Mouse (Mus musculus) liver, embryonic 13.5 days (tissue): ENCODE data around the gene Olfr766-ps1. TPM values are rescaled to one million over a fixed set of nuclear protein-coding genes. Genes with fewer than 3 reads are reported as not detected.
"Not testable (repeated sequence)": the region's sequence is repeated elsewhere in the genome, so short reads cannot be mapped to it uniquely, and the experiment has no call there.

Source experiments
- ATAC-seq: fragments of 200-750 bp; cut with Nextera tagmentation; 2 replicates; pipeline ENCODE4 v1.8.0; 2017; ENCODE audit warnings: low read depth, mild to moderate bottlenecking, moderate number of reproducible peaks, moderate library complexity
- DNase-seq: peaks from one replicate; pipeline ENCODE4 v3.0.0; 2022
- H3K27ac ChIP-seq: fragments of 300-500 bp; sonication (generic); 2 replicates; pipeline ENCODE4 v1.5.1; 2015; ENCODE audit warnings: moderate library complexity, mild to moderate bottlenecking, inconsistent platforms
- H3K27me3 ChIP-seq: fragments of 300-500 bp; sonication (generic); 2 replicates; pipeline ENCODE4 v1.6.1; 2015; ENCODE audit warnings: mild to moderate bottlenecking, inconsistent platforms
- H3K36me3 ChIP-seq: fragments of 300-500 bp; sonication (generic); 2 replicates; pipeline ENCODE4 v1.6.1; 2015; ENCODE audit warnings: mild to moderate bottlenecking, inconsistent platforms
- H3K4me1 ChIP-seq: fragments of 300-500 bp; sonication (generic); replicated peaks from 2 replicates; pipeline ENCODE4 v1.6.1; 2015; ENCODE audit warnings: inconsistent platforms
- H3K4me2 ChIP-seq: fragments of 300-500 bp; sonication (generic); 2 replicates; pipeline ENCODE4 v1.6.1; 2015; ENCODE audit warnings: inconsistent platforms, mild to moderate bottlenecking, moderate library complexity
- H3K4me3 ChIP-seq: fragments of 300-500 bp; sonication (generic); replicated peaks from 2 replicates; pipeline ENCODE4 v1.5.1; 2015; ENCODE audit warnings: mild to moderate bottlenecking, inconsistent platforms
- H3K9ac ChIP-seq: fragments of 300-500 bp; sonication (generic); 2 replicates; pipeline ENCODE4 v1.6.1; 2015; ENCODE audit warnings: mild to moderate bottlenecking, inconsistent platforms
- H3K9me3 ChIP-seq: fragments of 300-500 bp; sonication (generic); replicated peaks from 2 replicates; pipeline ENCODE4 v1.6.1; 2016; ENCODE audit warnings: inconsistent platforms
- WGBS: fragments of 180-500 bp; shearing (Covaris S2); methylation state at CpG from one replicate; pipeline ENCODE4 v1.1.7; 2015; ENCODE audit not compliant: insufficient replicate concordance; 5-methylcytosine and 5-hydroxymethylcytosine counted together
- polyA plus RNA-seq: library from polyadenylated mRNA; unstranded; fragments of >200 nt; fragmentation: Nextera tagmentation; extraction: Ambion mirVana; gene quantifications from 2 replicates; pipeline ENCODE4 v1.2.1, GENCODE M21; 2015

Olfr766-ps1 gene
- polyA plus RNA-seq = not detected in 2 replicates

- Histone ChIP-seq H3K4me3 (no peak within 1 kb of the TSS), H3K27ac (no peak within 1 kb of the TSS), H3K9ac (no peak within 1 kb of the TSS), H3K36me3 (no peaks in the 10 kb centered on the region), H3K27me3 (no peaks in the 10 kb centered on the region), H3K9me3 (no peaks in the 10 kb centered on the region), H3K4me1 (no peaks in the 10 kb centered on the region), H3K4me2 (no peak within 1 kb of the TSS)
- DNase-seq (no peak), ATAC-seq (no peak)
- 63% methylated on average over 2 of the region's 2 CpGs for WGBS
Measured at GRCm38 (mm10) chr10:129068877-129069276, at the start of gene Olfr766-ps1. Gene Olfr766-ps1, minus strand, starts transcription at chr10:129068977.

- no peak for DNase-seq
- Histone ChIP-seq H3K4me2 (no peak within 1 kb of the TSS), H3K4me1 (no peaks in the 10 kb centered on the region), H3K4me3 (no peak within 1 kb of the TSS), H3K9me3 (0 out of 2 replicates have a peak, but pooled peaks cover 4% of the 10 kb centered on the region), H3K27me3 (no peaks in the 10 kb centered on the region), H3K27ac (no peak within 1 kb of the TSS), H3K36me3 (no peaks in the 10 kb centered on the region), H3K9ac (no peak within 1 kb of the TSS)
- 68% methylated on average over 2 of the region's 2 CpGs for WGBS
- no peak for ATAC-seq
Measured at GRCm38 (mm10) chr10:129117761-129118160, 49.0 kb upstream of the Olfr766-ps1 start, which contains the start of gene Olfr769. Gene Olfr769, minus strand, starts transcription at chr10:129117861.

- ATAC-seq (no peak), DNase-seq (no peak)
- Histone ChIP-seq H3K4me1 (no peaks in the 10 kb centered on the region), H3K36me3 (no peaks in the 10 kb centered on the region), H3K27ac (no peak overlapping the region), H3K4me3 (no peak overlapping the region), H3K9me3 (peaks cover 15% of the 10 kb centered on the region), H3K4me2 (no peak overlapping the region), H3K27me3 (no peaks in the 10 kb centered on the region), H3K9ac (no peak overlapping the region)
- WGBS = 86% methylated on average over 3 of the region's 3 CpGs
Measured at GRCm38 (mm10) chr10:129115146-129115545, 46.4 kb upstream of the Olfr766-ps1 start.

DNA sequence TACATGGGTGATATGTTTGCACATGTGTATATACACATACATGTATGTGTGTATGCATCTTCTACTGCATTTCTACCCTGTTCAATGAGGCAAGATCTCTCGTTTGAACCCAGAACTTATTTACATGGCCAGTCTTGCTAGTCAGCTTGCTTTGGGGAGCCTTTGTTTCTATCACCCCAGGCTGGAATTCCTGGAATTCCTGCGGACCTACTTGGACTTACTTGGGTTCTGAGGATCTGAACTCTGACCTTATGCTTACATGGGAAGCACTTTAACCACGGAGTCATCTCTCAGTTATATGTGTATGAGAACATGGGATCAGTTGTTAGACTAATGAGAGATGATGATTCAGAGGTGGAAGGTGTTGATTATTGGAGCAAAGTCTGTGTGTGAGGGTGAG is 32.5 kb upstream of the Olfr766-ps1 start:
- H3K27ac ChIP-seq = no peak overlapping the region
- H3K9me3 ChIP-seq = peaks cover 4% of the 10 kb centered on the region; the same call in 1 of the 2 replicates
- no peaks in the 10 kb centered on the region for H3K4me1 ChIP-seq
- no peak overlapping the region for H3K9ac ChIP-seq
- no peak overlapping the region for H3K4me3 ChIP-seq
- H3K27me3 ChIP-seq = no peaks in the 10 kb centered on the region
- ATAC-seq (no peak), DNase-seq (no peak)
- H3K36me3 ChIP-seq = no peaks in the 10 kb centered on the region
- no peak overlapping the region for H3K4me2 ChIP-seq
- WGBS = 32% methylated on average over 3 of the region's 3 CpGs

DNA sequence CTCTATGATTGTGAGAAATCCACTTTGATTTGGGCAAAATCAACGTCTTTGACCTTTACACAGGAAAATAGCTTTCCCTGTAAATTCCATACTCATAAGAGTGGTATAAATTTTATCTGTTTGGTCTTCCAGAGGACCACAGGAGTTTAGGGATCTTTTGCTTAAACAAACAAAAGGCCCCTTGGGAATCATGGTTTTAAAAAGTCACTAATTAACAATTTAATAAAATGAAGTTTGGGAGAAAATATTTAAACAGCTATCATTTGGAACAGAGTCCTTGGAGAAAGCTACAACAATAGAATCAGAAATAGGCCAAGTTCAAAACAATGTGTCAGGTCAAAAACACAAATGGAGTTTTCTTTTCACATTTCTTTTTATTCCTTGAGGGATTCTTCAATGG is 30.5 kb upstream of the Olfr766-ps1 start, which contains the start of gene Olfr768:
TSS of gene Olfr768 (minus strand) at position 101 of the 400 bp plus-strand sequence.
- no peak for ATAC-seq
- H3K27me3 ChIP-seq = no peaks in the 10 kb centered on the region
- peaks cover under 1% of the 10 kb centered on the region; the same call in 1 of the 2 replicates for H3K9me3 ChIP-seq
- no peak for DNase-seq
- H3K4me2 ChIP-seq = no peak within 1 kb of the TSS
- no peaks in the 10 kb centered on the region for H3K4me1 ChIP-seq
- no peak within 1 kb of the TSS for H3K9ac ChIP-seq
- no peaks in the 10 kb centered on the region for H3K36me3 ChIP-seq
- no peak within 1 kb of the TSS for H3K4me3 ChIP-seq
- H3K27ac ChIP-seq = no peak within 1 kb of the TSS
- WGBS = 48% methylated on average over 1 of the region's 1 CpGs

- not testable (repeated sequence) for DNase-seq, H3K4me3 ChIP-seq, H3K9ac ChIP-seq, H3K27ac ChIP-seq, H3K9me3 ChIP-seq, H3K4me1 ChIP-seq, H3K27me3 ChIP-seq, ATAC-seq, H3K36me3 ChIP-seq, H3K4me2 ChIP-seq
Measured at GRCm38 (mm10) chr10:129082810-129083209, 14.0 kb upstream of the Olfr766-ps1 start, which contains the start of gene Olfr767. Gene Olfr767, minus strand, starts transcription at chr10:129082910.

GRCm38 (mm10) chr10:129049898-129050297 is 18.9 kb downstream of the Olfr766-ps1 start, which contains the start of gene Olfr765:
Gene Olfr765, minus strand, starts transcription at chr10:129049998.
- H3K4me3 ChIP-seq, H3K27ac ChIP-seq, H3K36me3 ChIP-seq, H3K4me2 ChIP-seq, H3K27me3 ChIP-seq, H3K4me1 ChIP-seq, H3K9ac ChIP-seq, H3K9me3 ChIP-seq, DNase-seq, ATAC-seq: not testable (repeated sequence)

- Histone ChIP-seq H3K36me3 (no peaks in the 10 kb centered on the region), H3K4me2 (no peak within 1 kb of the TSS), H3K9ac (no peak within 1 kb of the TSS), H3K9me3 (no peaks in the 10 kb centered on the region), H3K4me3 (no peak within 1 kb of the TSS), H3K27me3 (no peaks in the 10 kb centered on the region), H3K4me1 (no peaks in the 10 kb centered on the region), H3K27ac (no peak within 1 kb of the TSS)
- no peak for ATAC-seq
- no peak for DNase-seq
- WGBS = 56% methylated on average over 3 of the region's 3 CpGs
Measured at GRCm38 (mm10) chr10:129039796-129040195, 29.0 kb downstream of the Olfr766-ps1 start, which contains the start of gene Olfr764-ps1. Gene Olfr764-ps1, minus strand, starts transcription at chr10:129039896.

DNA sequence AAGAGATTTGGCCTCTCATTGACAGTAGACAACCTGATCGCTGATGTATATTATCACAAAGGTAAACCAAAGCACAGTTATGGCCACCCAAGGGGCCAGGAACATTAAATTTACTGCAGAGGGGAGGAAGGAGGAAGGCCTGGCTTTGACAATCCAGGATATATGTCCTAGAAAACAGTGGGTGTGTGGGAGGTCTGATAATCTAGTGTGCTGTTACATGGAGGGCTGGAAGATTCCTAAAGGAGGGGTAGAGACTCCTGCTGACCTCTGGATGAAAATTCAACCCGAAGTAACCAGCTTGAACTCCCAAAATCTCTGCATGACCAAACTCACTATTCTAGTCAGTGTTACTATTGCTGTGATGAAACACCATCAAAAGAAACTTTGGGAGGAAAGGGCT is 40.4 kb downstream of the Olfr766-ps1 start:
- Histone ChIP-seq H3K27ac (no peak overlapping the region), H3K27me3 (no peaks in the 10 kb centered on the region), H3K9ac (no peak overlapping the region), H3K4me3 (no peak overlapping the region), H3K4me1 (no peaks in the 10 kb centered on the region), H3K4me2 (no peak overlapping the region), H3K9me3 (no peaks in the 10 kb centered on the region), H3K36me3 (no peaks in the 10 kb centered on the region)
- no peak for DNase-seq
- 48% methylated on average over 2 of the region's 2 CpGs for WGBS
- ATAC-seq = no peak

- no peak for DNase-seq
- 60% methylated on average over 3 of the region's 3 CpGs for WGBS
- Histone ChIP-seq H3K27me3 (no peaks in the 10 kb centered on the region), H3K27ac (no peak overlapping the region), H3K36me3 (no peaks in the 10 kb centered on the region), H3K9ac (no peak overlapping the region), H3K4me2 (no peak overlapping the region), H3K4me3 (no peak overlapping the region), H3K4me1 (no peaks in the 10 kb centered on the region), H3K9me3 (no peaks in the 10 kb centered on the region)
- no peak for ATAC-seq
Measured at GRCm38 (mm10) chr10:129026018-129026662, 42.6 kb downstream of the Olfr766-ps1 start.

DNA sequence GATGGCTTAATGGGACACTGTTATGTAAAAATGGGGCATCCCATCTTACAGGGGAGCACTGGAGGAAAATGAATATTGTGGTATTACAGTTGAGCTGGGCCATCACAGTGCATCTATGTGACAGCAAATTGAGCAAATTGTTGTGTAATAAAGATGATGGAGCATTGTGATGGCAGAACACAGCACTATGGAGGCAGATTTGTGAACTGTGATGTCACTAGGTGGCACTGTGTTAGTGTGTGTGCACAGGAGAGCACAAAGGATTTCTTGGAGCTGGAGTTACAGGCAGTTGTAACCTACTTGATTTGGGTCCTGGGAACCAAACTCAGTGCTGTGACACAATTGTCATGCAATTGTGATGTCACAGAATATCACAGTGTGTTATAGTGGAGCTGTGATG is 45.5 kb downstream of the Olfr766-ps1 start:
- no peaks in the 10 kb centered on the region for H3K9me3 ChIP-seq
- no peak overlapping the region for H3K27ac ChIP-seq
- H3K4me3 ChIP-seq = no peak overlapping the region
- no peak overlapping the region for H3K4me2 ChIP-seq
- ATAC-seq = no peak
- H3K27me3 ChIP-seq = no peaks in the 10 kb centered on the region
- no peak for DNase-seq
- H3K9ac ChIP-seq = no peak overlapping the region
- no peaks in the 10 kb centered on the region for H3K36me3 ChIP-seq
- no peaks in the 10 kb centered on the region for H3K4me1 ChIP-seq

- Histone ChIP-seq H3K27me3 (no peaks in the 10 kb centered on the region), H3K4me2 (no peak overlapping the region), H3K4me3 (no peak overlapping the region), H3K9me3 (no peaks in the 10 kb centered on the region), H3K4me1 (no peaks in the 10 kb centered on the region), H3K27ac (no peak overlapping the region), H3K36me3 (no peaks in the 10 kb centered on the region), H3K9ac (no peak overlapping the region)
- DNase-seq = no peak
- no peak for ATAC-seq
Measured at GRCm38 (mm10) chr10:129014477-129014876, 54.3 kb downstream of the Olfr766-ps1 start.
